Comparison of ENCODE assay signal across 8 mouse cellular contexts in genomic region chr2:156475285-156476110, GRCm38 (mm10). TPM values are rescaled to one million over a fixed set of nuclear protein-coding genes. Genes with fewer than 3 reads are reported as not detected.
A peak's percentile ranks its signal among the peaks of the same experiment; 100 is the strongest.
DNase-seq lines count a peak whose midpoint lies in the region; ATAC-seq lines count a peak whose summit lies in the region.

No protein-coding gene starts in this region.

- no peaks in the 10 kb centered on the region for H3K27me3 ChIP-seq in forebrain, embryonic 15.5 days
- peaks cover 37% of the 10 kb centered on the region for H3K27me3 ChIP-seq in hindbrain, embryonic 10.5 days (ENCODE audit: insufficient read depth, poor library complexity, severe bottlenecking)
- H3K27me3 ChIP-seq in lung, embryonic 16.5 days (ENCODE audit: control insufficient read depth, insufficient read depth, low read depth, low read length), result no peaks in the 10 kb centered on the region

- no peaks in the 10 kb centered on the region for H3K36me3 ChIP-seq in forebrain, embryonic 15.5 days
- H3K36me3 ChIP-seq in hindbrain, embryonic 10.5 days, result no peaks in the 10 kb centered on the region
- no peaks in the 10 kb centered on the region for H3K36me3 ChIP-seq in lung, embryonic 16.5 days (ENCODE audit: control insufficient read depth, insufficient read depth, low read length)

- peak overlapping the region; percentile 67 for H3K4me3 ChIP-seq in forebrain, embryonic 15.5 days
- H3K4me3 ChIP-seq in hindbrain, embryonic 10.5 days, result peak overlapping the region; percentile 78
- peak overlapping the region; percentile 73 for H3K4me3 ChIP-seq in lung, embryonic 16.5 days (ENCODE audit: low read length)

- H3K4me1 ChIP-seq in forebrain, embryonic 15.5 days, result peaks cover 28% of the 10 kb centered on the region
- peaks cover 62% of the 10 kb centered on the region for H3K4me1 ChIP-seq in hindbrain, embryonic 10.5 days (replicated peaks)
- H3K4me1 ChIP-seq in lung, embryonic 16.5 days (replicated peaks; ENCODE audit: control insufficient read depth, insufficient read depth, low read length), result peaks cover 20% of the 10 kb centered on the region

- peak overlapping the region; percentile 70 for H3K27ac ChIP-seq in forebrain, embryonic 15.5 days (replicated peaks)
- H3K27ac ChIP-seq in hindbrain, embryonic 10.5 days, result peak overlapping the region; percentile 91
- peak overlapping the region; percentile 94 for H3K27ac ChIP-seq in lung, embryonic 16.5 days (ENCODE audit: low read length)

- ATAC-seq in cerebellum, adult (ENCODE audit: insufficient number of reproducible peaks, low FRiP score, low TSS enrichment), result peak; percentile 64
- peak; percentile 76 for ATAC-seq in forebrain, embryonic 15.5 days (replicated peaks)
- ATAC-seq in lung, embryonic 16.5 days (ENCODE audit: low read depth), result peak; percentile 85

- H3K9ac ChIP-seq in forebrain, embryonic 15.5 days (replicated peaks), result peak overlapping the region; percentile 84
- peak overlapping the region; percentile 82 for H3K9ac ChIP-seq in lung, embryonic 16.5 days (ENCODE audit: low read length)

- WGBS in forebrain, embryonic 15.5 days, result 0% methylated on average over 58 of the region's 80 CpGs
- WGBS in hindbrain, embryonic 10.5 days, result under 1% methylated on average over 80 of the region's 80 CpGs
- WGBS in lung, embryonic 16.5 days, result under 1% methylated on average over 47 of the region's 80 CpGs

- peak overlapping the region; percentile 90 for H3K4me2 ChIP-seq in forebrain, embryonic 15.5 days (replicated peaks)
- peak overlapping the region; percentile 96 for H3K4me2 ChIP-seq in lung, embryonic 16.5 days (ENCODE audit: low read depth, low read length)

- no peaks in the 10 kb centered on the region for H3K9me3 ChIP-seq in forebrain, embryonic 15.5 days
- no peaks in the 10 kb centered on the region for H3K9me3 ChIP-seq in hindbrain, embryonic 10.5 days
- no peaks in the 10 kb centered on the region for H3K9me3 ChIP-seq in lung, embryonic 16.5 days (ENCODE audit: control insufficient read depth, low read length)

- peak; percentile 92 for DNase-seq in Muller cell, postnatal 12 days (ENCODE audit: inconsistent ontology term)
- DNase-seq in hindbrain, embryonic 10.5 days (ENCODE audit: low spot score), result peak; percentile 77
- peak; percentile 64 to 69 for DNase-seq in layer of hippocampus, postnatal 14 days (ENCODE audit: low spot score in 2 of 2)
- peak; percentile 77 for DNase-seq in ovary, adult 18-20 months (ENCODE audit: low spot score)
- DNase-seq in urinary bladder, postnatal 14 days (ENCODE audit: low spot score), result peak; percentile 74

RNA-seq across cellular contexts. Expression of gene Epb41l1, which starts 54.8 kb away (rescaled TPM):
- 11.2 and 11.4 TPM in 2 replicates for polyA plus RNA-seq in forebrain, embryonic 15.5 days (2015; fragmentation: Nextera tagmentation; extraction: Ambion mirVana)
- 1.0 and 2.1 TPM in 2 replicates for polyA plus RNA-seq in hindbrain, embryonic 10.5 days (2016; fragmentation: Nextera tagmentation; extraction: Ambion mirVana)
- total RNA-seq in layer of hippocampus, postnatal 14 days (2021), result 100 to 1,000 TPM; 299 to 316 TPM
- 2.1 and 2.2 TPM in 2 replicates for polyA plus RNA-seq in lung, embryonic 16.5 days (2015; fragmentation: Nextera tagmentation; extraction: Ambion mirVana)

Comparison
In these comparisons a context has a peak if more than half of its experiments do, and no peak if none do; other contexts are left out.
1. Peak in every context shown above with its lines: DNase-seq, ATAC-seq, H3K4me3 ChIP-seq and H3K27ac ChIP-seq.